Mouse (Mus musculus) hematopoietic stem cell, adult 5-6 weeks (primary cell): ENCODE results near the gene Tulp3. TPM values are rescaled to one million over a fixed set of nuclear protein-coding genes. Genes with fewer than 3 reads are reported as not detected.

Experiments used
- ATAC-seq, 2 experiments: fragments of 125-278 bp in 1 of 2; replicated peaks in 1 of 2; 2 replicates each; pipeline ENCODE4 v1.8.0; 2016 to 2017; ENCODE audit warnings: inconsistent platforms in 2 of 2, mild to moderate bottlenecking in 2 of 2, moderate number of reproducible peaks in 2 of 2, low read depth in 1 of 2, moderate TSS enrichment in 1 of 2; ENCODE audit not compliant: low FRiP score in 2 of 2, poor library complexity in 2 of 2, severe bottlenecking in 2 of 2, insufficient read depth in 1 of 2, low TSS enrichment in 1 of 2
- total RNA-seq: library from RNA; stranded (forward); fragments of 172-1452, 232-1000 nt; gene quantifications from 2 replicates; pipeline ENCODE4 v1.2.3, GENCODE M21; 2017

Tulp3 gene
- total RNA-seq, 1 experiment from 2014 or later = 1.5 TPM

GRCm38 (mm10) chr6:128363007-128363825 is 7.6 kb upstream of the Tulp3 start:
- peak in 1 of 2 experiments; percentile 37; a peak in 1 of 4 replicates for ATAC-seq

DNA sequence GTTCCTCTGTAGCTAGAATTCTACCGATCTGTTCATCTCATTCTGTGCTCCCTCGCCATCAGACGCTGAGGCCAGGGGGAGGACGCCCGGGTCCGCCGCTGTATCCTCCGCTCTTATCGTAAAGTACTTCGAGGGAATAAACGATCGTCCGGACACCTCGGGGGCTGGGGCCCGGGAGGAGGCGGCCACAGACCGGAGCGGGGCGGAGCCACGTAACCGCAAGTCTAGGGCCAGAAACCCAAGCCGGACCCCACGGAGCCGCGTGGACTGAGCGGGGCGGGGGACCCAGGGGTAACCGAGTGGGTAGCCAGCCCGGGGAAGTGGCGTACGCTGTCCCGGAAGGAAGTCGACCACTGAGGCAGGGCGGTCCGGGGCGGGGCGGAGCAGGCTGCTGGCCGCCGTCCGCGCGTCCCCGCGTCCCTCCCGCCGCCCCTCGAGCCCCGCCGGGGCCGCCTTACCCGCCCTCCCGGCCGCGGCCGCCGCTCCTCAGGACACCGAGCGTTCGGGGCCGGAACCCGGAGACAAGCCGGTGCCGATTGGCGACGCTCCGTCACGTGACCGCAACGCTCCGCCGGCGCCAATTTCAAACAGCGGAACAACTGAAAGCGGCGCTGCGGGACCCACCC is 6.8 kb upstream of the Tulp3 start, which contains the start of the genes Rhno1 and Foxm1:
TSS of gene Rhno1 (minus strand) at position 531 of the 626 bp plus-strand sequence.
TSS of gene Foxm1 (plus strand) at position 587 of the 626 bp plus-strand sequence.
- ATAC-seq = peak; percentile 62 to 75

DNA sequence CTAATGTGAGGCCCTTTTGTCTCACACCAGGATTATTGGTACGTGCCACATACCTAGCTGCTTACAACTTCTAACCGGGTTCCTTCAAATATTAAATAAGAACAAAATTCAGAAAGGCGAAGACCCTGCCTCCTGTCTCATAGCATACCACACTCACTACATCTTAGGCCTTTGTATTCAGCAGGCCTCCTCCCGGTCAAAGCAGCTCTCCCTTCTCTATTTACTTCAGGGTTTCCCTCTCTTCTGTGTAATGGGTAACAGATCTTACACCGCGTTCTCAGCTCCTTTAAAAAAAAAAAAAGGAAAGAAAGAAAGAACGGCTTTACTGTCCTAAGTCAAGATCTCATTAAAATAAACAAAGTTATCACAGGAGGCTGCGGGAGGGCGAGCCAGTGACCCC is 6.2 kb upstream of the Tulp3 start:
- no peak for ATAC-seq

DNA sequence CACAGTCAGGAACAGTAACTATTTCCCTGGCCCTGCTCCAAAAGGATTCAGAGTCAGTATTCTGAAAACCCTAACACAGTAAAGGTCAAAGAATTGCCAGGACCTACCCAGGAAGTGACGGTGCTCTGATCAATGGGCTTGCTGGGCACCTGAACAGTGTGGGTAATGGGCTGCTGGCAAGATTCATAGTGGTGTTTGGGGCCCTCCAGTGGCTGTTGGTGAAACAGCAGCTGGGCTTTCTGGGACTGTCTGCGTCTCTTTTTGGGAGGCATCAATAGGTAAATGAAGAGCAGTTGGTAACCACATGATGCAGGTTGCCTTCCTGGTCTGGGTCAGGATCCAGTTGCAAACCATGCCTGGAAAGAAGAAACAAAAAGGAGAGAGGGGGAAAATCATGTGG is 3.3 kb upstream of the Tulp3 start:
- no peak for ATAC-seq

DNA sequence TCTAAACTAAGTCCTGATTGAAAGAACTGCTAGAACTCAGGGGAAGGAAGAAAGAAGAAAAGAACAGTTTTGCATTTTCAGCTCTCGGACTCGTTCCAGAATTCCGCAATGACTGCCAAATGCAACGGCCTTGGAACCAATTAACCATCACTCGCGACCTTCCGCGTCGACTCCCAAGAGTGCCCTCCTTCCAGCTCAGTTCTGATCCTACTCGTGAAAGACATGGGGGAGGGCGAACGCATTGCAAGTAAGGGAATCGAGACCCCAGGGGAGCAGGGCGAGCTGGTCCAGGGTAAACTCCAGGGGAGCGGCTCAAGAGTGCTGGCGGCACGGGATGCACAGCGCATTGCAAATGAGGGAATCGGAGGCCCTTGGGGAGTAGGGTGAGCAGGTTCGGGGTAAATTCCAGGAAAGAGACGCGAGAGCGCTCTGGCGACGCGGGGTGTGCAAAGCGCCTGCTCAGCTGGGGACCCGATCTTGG is 410 bp downstream of the Tulp3 start:
- ATAC-seq = no peak

GRCm38 (mm10) chr6:128354140-128354539 is 1.5 kb downstream of the Tulp3 start:
- ATAC-seq = no peak

DNA sequence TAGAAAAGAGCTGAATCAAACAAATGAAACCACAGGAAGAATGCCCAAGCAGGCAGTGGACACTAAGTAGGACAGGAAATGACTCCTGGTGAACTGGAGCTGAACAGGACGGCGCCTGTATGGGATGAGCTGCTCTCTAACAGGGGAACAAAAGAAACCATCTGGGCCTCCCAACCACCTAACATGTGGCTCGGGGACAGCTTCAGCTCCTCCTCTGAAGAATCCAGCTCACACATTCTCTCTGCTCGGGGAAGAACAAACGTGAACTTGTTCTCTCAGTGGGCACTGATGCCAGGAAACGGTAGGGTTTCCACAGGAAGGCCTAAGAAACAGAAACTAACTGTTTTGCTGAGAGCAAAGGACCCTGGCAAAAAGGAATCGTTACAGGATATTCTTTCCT is 5.9 kb downstream of the Tulp3 start:
- peak in 1 of 2 experiments; percentile 37; a peak in 1 of 4 replicates for ATAC-seq

DNA sequence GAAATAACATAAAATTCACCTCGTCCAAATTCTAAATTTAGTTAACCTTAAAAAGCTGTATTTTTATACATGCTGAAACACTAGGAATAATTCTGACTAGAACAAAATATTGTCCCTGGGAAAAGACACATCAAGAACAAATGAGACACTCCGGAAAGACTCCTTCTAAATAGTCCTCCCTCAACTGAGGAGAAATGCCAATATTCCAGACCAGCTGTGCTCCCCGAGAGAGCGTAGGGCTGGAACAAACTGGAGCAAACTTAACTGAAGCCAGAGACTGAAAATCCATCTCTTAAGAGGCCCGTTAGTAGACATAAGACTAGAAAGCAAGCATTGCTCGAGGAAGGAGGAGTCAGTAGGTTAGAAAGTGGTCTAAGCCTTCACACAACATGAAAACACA is 8.9 kb downstream of the Tulp3 start:
- ATAC-seq = no peak

DNA sequence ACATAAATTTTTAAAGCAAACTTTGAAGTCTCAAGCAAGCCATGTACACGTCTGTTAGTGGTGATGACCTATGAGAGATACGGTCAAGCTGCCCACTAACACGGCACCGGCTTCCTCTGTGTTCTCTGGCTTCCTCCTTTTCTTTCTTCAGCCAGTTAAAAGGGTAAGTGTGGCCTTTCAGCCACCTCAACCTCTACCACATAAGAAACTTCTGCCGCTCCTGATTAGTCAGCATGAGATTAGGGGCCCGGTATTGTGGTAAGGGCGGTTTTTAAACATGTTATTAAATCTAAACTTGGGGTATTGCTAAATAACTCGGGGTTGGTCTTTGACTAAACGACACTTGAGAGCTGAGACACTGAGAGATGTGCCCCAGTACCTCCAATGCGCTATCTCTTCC is 10.0 kb downstream of the Tulp3 start:
- peak; percentile 86 to 91 for ATAC-seq

DNA sequence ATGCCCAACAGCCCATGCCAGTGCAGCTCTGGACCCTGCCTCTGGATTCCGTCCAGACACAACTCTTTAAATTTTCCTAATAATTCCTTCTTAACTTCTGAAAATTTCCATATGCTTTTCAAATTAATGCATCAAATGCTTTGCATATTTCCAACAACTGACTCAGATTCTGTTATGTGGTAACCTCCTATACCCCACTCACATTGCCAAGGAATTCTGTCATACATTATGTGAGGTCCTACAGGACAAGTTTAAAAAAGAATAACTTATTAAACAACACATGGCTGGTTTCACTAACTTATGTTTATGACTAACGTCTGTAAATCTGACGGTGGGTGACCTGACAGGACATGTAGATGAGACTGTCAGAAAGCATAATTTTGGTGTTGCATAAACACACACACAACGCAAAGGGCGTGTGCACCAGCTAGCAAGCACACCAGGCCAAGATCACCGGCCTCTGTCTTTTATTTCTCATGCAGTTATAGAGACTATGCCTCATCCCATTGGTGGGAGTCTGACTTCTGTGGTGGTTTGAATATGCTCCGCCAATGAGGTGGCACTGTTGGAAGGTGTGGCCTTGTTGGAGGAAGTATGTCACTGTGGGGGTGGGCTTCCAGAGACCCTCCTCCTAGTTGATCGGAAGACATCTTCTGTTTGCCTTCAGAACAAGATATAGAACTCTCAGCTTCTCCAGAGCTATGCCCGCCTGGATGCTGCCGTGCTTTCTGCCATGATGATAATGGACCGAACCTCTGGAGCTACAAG is 13.5 kb downstream of the Tulp3 start:
- no peak for ATAC-seq

- ATAC-seq = no peak
Observed at GRCm38 (mm10) chr6:128338876-128339275, 16.8 kb downstream of the Tulp3 start.

- no peak for ATAC-seq
Observed at GRCm38 (mm10) chr6:128337467-128337866, 18.2 kb downstream of the Tulp3 start.

DNA sequence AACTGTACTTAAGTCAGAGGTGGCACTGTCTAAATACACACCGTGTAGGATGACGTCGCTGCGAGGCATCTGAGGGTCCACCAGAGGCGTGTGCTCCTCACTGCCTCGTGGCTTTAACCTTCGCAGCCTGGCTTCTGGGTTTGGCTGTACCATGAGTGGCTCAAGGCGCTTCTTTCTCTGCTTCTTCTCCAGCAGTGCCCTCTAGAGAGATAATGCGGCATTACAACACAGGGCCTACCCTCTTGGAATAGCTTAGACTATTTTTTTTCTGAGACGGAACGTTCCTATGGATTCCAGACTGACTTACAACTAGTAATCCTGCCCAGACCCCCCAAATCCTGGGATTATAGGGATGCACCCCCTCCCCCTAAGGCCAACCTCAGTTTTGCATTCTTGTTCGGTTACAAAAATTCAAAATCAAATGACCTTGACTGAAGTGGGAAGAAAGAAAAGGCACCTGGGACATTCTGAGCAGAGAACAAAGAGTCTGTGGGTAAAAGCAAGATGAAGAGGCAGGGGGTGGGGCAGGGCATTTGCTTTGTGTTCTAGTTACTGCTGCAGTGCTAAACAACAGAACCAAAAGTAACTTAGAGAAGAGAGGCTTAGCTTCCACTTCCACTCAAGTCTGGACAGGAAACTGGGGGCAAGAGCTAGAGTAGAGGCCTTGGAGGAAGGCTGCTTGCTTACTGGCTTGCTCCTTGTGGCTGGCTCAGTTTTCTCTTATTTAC is 21.1 kb downstream of the Tulp3 start:
- peak; percentile 78 to 85 for ATAC-seq

- peak; percentile 46 to 66; a peak in 1 of 4 replicates for ATAC-seq
Observed at GRCm38 (mm10) chr6:128318317-128318716, 37.3 kb downstream of the Tulp3 start.

DNA sequence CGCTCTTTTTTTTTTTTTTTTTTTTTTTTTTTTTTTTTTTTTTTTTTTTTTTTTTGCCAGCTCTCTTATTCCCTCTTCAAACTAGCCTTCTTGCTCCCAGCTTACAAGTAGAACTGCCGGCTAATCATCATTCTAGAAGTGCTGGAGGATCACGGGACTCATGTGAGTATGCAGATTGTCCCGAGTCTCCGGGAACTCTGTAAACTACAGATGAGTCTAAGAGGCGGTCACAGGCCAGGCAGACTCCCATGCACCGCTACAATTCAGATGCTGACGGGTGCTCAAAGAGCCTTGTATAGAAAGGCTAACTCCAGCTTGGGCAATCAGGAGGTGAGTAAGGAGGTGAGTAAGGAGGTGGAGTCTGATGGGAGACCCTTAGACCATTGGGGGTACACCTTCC is 40.1 kb downstream of the Tulp3 start:
- no peak for ATAC-seq

GRCm38 (mm10) chr6:128314796-128315195 is 40.9 kb downstream of the Tulp3 start:
- ATAC-seq = no peak

DNA sequence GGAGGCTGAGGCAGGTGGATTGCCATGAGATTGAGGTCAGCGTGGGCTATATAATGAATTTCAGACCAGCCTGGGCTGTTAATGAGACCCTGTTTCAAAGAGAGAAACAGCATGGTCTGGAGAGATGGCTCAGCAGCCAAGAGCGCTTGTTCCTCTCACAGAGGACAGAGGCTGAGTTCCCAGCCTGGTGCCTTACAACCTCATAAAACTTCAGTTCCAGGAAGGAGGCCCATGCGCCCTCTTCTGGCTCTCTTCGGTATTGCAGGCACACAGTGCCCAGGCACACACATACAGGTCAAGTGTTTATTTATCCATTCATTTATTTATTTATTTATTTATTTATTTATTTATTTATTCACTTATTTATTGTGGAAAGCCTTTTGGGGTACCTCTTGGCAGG is 47.3 kb downstream of the Tulp3 start:
- ATAC-seq = peak; percentile 42 to 58; a peak in 1 of 4 replicates
